Mouse (Mus musculus) limb, embryonic 14.5 days (tissue): ENCODE measurements around the gene Sgpp2. TPM values are rescaled to one million over a fixed set of nuclear protein-coding genes. Genes with fewer than 3 reads are reported as not detected.
A peak's percentile ranks its signal among the peaks of the same experiment; 100 is the strongest.

ENCODE experiments used
- ATAC-seq: fragments of 200-750 bp; cut with Nextera tagmentation; 2 replicates; pipeline ENCODE4 v1.8.0; 2017; ENCODE audit warnings: low read depth, moderate number of reproducible peaks, moderate TSS enrichment; ENCODE audit not compliant: low FRiP score
- DNase-seq: peaks from one replicate; pipeline ENCODE4 v3.0.0-alpha.2; 2015; ENCODE audit warnings: low spot score
- H3K27ac ChIP-seq: fragments of 300-500 bp; sonication (generic); replicated peaks from 2 replicates; pipeline ENCODE4 v1.5.1; 2014; ENCODE audit warnings: low read depth, mild to moderate bottlenecking, low read length, moderate library complexity, mixed read lengths
- H3K27me3 ChIP-seq: fragments of 300-500 bp; sonication (generic); 2 replicates; pipeline ENCODE4 v1.6.1; 2014; ENCODE audit warnings: low read length, mixed read lengths; ENCODE audit not compliant: control insufficient read depth, insufficient read depth
- H3K36me3 ChIP-seq: fragments of 300-500 bp; sonication (generic); 2 replicates; pipeline ENCODE4 v1.6.1; 2014; ENCODE audit warnings: mild to moderate bottlenecking, low read length, moderate library complexity, mixed read lengths; ENCODE audit not compliant: control insufficient read depth, insufficient read depth
- H3K4me1 ChIP-seq: fragments of 300-500 bp; sonication (generic); 2 replicates; pipeline ENCODE4 v1.6.1; 2014; ENCODE audit warnings: antibody characterized with exemption, low read length, mixed read lengths; ENCODE audit not compliant: control insufficient read depth, insufficient read depth
- H3K4me2 ChIP-seq: fragments of 300-500 bp; sonication (generic); replicated peaks from 2 replicates; pipeline ENCODE4 v1.6.1; 2014; ENCODE audit warnings: low read depth, mild to moderate bottlenecking, low read length, moderate library complexity; ENCODE audit not compliant: severe bottlenecking
- H3K4me3 ChIP-seq: fragments of 300-500 bp; sonication (generic); replicated peaks from 2 replicates; pipeline ENCODE4 v1.5.1; 2014; ENCODE audit warnings: low read length
- H3K9ac ChIP-seq: fragments of 300-500 bp; sonication (generic); 2 replicates; pipeline ENCODE4 v1.6.1; 2014; ENCODE audit warnings: mild to moderate bottlenecking, low read depth, low read length, moderate library complexity; ENCODE audit not compliant: severe bottlenecking
- H3K9me3 ChIP-seq: fragments of 300-500 bp; sonication (generic); 2 replicates; pipeline ENCODE4 v1.6.1; 2016; ENCODE audit warnings: low read length; ENCODE audit not compliant: control insufficient read depth
- POLR2A ChIP-seq: fragments of 200-500 bp; IDR thresholded peaks from 2 replicates; pipeline ENCODE4 v1.8.0; 2012; ENCODE audit warnings: inconsistent platforms, mild to moderate bottlenecking, moderate library complexity, borderline replicate concordance; ENCODE audit not compliant: insufficient read depth, insufficient read length; ENCODE audit errors: extremely low read depth
- WGBS: fragments of 180-500 bp; shearing (Covaris S2); extraction: QIAGEN DNeasy Blood & Tissue Kit; methylation state at CpG from one replicate; pipeline ENCODE4 v1.1.7; 2014; 5-methylcytosine and 5-hydroxymethylcytosine counted together
- polyA plus RNA-seq, 2 experiments: library from polyadenylated mRNA; depleted of rRNA in 1 of 2; stranded (reverse) in 1 of 2; unstranded in 1 of 2; fragments of >200 nt; fragmentation: Nextera tagmentation in 1 of 2; extraction: Ambion mirVana in 1 of 2; gene quantifications; 2 replicates each; pipeline versions ENCODE4 v1.2.1 to v1.2.3; 2012 to 2014

Gene Sgpp2
- polyA plus RNA-seq, 2 experiments, result 0.55 to 0.69 TPM

- no peak for TF ChIP-seq POLR2A
- H3K9ac ChIP-seq, result no peak overlapping the region
- H3K27me3 ChIP-seq, result no peaks in the 10 kb centered on the region
- H3K4me1 ChIP-seq, result peaks cover 8% of the 10 kb centered on the region; the same call in 1 of the 2 replicates
- ATAC-seq, result peak; percentile 88
- H3K4me2 ChIP-seq, result no peak overlapping the region; the same call in 1 of the 2 replicates
- no peaks in the 10 kb centered on the region for H3K9me3 ChIP-seq
- DNase-seq, result peak; percentile 72
- no peak overlapping the region for H3K27ac ChIP-seq
- H3K36me3 ChIP-seq, result no peaks in the 10 kb centered on the region
- no peak overlapping the region for H3K4me3 ChIP-seq
- WGBS, result 15% methylated on average over 9 of the region's 9 CpGs
These were observed 28.1 kb downstream of the Sgpp2 start for GRCm38 (mm10) chr1:78338212-78338611.

- Histone ChIP-seq H3K27ac (no peak overlapping the region), H3K36me3 (no peaks in the 10 kb centered on the region), H3K27me3 (no peaks in the 10 kb centered on the region), H3K9ac (no peak overlapping the region), H3K4me3 (no peak overlapping the region), H3K4me2 (no peak overlapping the region), H3K4me1 (peaks cover 8% of the 10 kb centered on the region; the same call in 1 of the 2 replicates), H3K9me3 (no peaks in the 10 kb centered on the region)
- no peak for TF ChIP-seq POLR2A
- ATAC-seq, result no peak
- no peak for DNase-seq
- WGBS, result 77% methylated on average over 5 of the region's 5 CpGs
These were observed 29.8 kb downstream of the Sgpp2 start for GRCm38 (mm10) chr1:78339941-78340340.

DNA sequence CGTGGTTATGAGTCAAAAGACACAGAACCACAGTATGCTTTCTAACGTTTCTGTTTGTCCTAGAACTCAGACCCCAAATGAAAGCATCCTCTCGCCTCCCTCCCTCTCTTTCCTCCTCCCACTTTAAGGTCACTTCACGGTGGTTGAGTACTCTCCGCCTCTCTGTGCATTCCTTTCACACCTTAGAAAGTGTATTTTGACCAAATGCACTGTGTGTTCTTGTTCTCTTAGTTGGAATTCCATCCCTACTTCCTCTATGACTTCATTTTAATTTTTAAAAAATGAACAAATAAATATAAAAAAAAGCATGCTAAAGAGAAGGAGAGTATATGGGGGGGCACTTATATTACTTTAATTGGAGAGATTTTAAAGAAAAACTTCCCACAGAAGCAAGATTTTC, 30.4 kb downstream of the Sgpp2 start:
- Histone ChIP-seq H3K36me3 (no peaks in the 10 kb centered on the region), H3K27ac (no peak overlapping the region), H3K27me3 (no peaks in the 10 kb centered on the region), H3K4me1 (peaks cover 8% of the 10 kb centered on the region; the same call in 1 of the 2 replicates), H3K9me3 (no peaks in the 10 kb centered on the region), H3K9ac (no peak overlapping the region), H3K4me3 (no peak overlapping the region), H3K4me2 (no peak overlapping the region)
- DNase-seq (no peak), ATAC-seq (no peak)
- WGBS, result 61% methylated on average over 5 of the region's 5 CpGs
- no peak for TF ChIP-seq POLR2A

- DNase-seq (no peak), ATAC-seq (no peak)
- H3K36me3 ChIP-seq, result no peaks in the 10 kb centered on the region
- H3K27me3 ChIP-seq, result no peaks in the 10 kb centered on the region
- H3K9me3 ChIP-seq, result no peaks in the 10 kb centered on the region
- no peak for TF ChIP-seq POLR2A
- no peak overlapping the region for H3K4me2 ChIP-seq
- H3K4me1 ChIP-seq, result no peaks in the 10 kb centered on the region
- 85% methylated on average over 12 of the region's 12 CpGs for WGBS
- H3K4me3 ChIP-seq, result no peak overlapping the region
- H3K27ac ChIP-seq, result no peak overlapping the region
- no peak overlapping the region for H3K9ac ChIP-seq
These were observed 37.2 kb downstream of the Sgpp2 start for GRCm38 (mm10) chr1:78347317-78347806.

DNA sequence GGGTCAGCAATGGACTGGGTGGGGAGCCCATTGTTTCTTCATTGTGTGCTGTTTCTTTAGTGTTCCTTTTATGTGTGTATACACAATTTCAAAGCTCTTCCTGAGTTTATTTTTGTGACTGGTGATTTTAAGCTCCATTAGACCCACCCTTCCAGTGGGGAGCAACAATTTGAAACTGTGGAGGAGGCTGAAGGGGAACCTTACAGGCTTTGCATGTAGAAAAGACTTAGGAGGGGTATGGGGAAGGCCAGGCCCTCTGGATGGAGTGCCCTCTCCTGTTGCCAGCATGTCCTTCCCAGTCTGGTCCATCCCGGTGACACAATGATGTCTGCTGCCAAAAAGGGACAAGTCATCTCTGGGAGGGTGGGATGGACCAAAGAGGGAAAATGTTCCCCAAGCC, 39.1 kb downstream of the Sgpp2 start:
- Histone ChIP-seq H3K4me3 (no peak overlapping the region), H3K36me3 (no peaks in the 10 kb centered on the region), H3K27me3 (no peaks in the 10 kb centered on the region), H3K4me1 (no peaks in the 10 kb centered on the region), H3K9me3 (no peaks in the 10 kb centered on the region), H3K9ac (no peak overlapping the region), H3K4me2 (no peak overlapping the region), H3K27ac (no peak overlapping the region)
- TF ChIP-seq POLR2A, result no peak
- WGBS, result 90% methylated on average over 1 of the region's 1 CpGs
- DNase-seq (no peak), ATAC-seq (no peak)

DNA sequence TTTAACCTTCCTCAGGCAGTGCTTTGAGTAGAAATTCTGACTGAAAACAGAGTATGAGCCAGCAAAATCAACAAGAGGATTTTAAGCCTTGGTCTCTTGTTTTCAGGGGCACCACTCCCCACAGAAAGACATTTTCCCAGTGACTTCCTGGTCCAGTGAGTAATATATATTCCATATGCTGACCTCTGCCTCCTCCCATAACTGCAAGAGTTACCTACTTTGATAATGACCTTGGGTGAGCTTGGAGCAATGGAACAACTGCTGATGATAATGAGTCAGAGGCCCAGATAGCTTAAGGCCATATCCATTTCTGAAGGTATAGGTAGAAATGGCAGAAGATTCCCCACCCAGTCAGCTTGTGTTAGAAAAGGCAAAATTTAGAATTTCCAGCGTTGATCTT, 43.1 kb downstream of the Sgpp2 start:
- no peak overlapping the region for H3K4me2 ChIP-seq
- DNase-seq (no peak), ATAC-seq (no peak)
- 84% methylated on average over 1 of the region's 1 CpGs for WGBS
- H3K27me3 ChIP-seq, result no peaks in the 10 kb centered on the region
- H3K36me3 ChIP-seq, result no peaks in the 10 kb centered on the region
- H3K27ac ChIP-seq, result no peak overlapping the region
- H3K4me3 ChIP-seq, result no peak overlapping the region
- H3K9me3 ChIP-seq, result no peaks in the 10 kb centered on the region
- no peaks in the 10 kb centered on the region for H3K4me1 ChIP-seq
- no peak overlapping the region for H3K9ac ChIP-seq
- TF ChIP-seq POLR2A, result no peak
